Mouse (Mus musculus) bone marrow macrophage, adult 2 months (primary cell): Measurements from ENCODE around the gene Rsg1.

Experiments
- CTCF ChIP-seq: IDR thresholded peaks from 2 replicates; pipeline ENCODE4 v1.5.1; 2012; ENCODE audit warnings: low read depth, mild to moderate bottlenecking, low read length, moderate library complexity
- POLR2A ChIP-seq: IDR thresholded peaks from 2 replicates; pipeline ENCODE4 v1.6.1; 2012; ENCODE audit warnings: mild to moderate bottlenecking, low read depth, low read length, borderline replicate concordance

DNA sequence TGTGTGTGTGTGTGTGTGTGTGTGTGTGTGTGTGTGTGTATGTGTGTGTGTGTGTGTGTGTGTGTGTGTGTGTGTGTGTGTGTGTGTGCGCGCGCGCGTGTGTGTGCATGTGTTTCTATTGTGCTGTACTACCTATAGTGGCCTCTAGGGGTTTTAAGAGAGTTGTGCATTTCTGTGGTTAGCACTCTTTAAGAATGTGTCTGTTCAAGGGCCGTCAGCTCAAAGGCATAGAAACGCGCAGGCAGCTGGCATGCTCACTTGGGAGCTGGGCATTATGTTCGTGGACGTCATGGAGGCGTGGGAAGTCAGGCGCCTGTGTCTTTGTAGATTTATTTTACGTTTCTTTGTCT lies 16.1 kb upstream of the Rsg1 start:
- TF ChIP-seq CTCF (no peak), POLR2A (no peak)
